Mouse (Mus musculus): ENCODE results near the gene Rsph1. TPM values are rescaled to one million over a fixed set of nuclear protein-coding genes. Genes with fewer than 3 reads are reported as not detected.
A peak's percentile ranks its signal among the peaks of the same experiment; 100 is the strongest.

Gene Rsph1
- 6.9 and 8.2 TPM in 2 replicates for polyA plus RNA-seq (2016; fragmentation: Nextera tagmentation; extraction: Ambion mirVana)

DNA sequence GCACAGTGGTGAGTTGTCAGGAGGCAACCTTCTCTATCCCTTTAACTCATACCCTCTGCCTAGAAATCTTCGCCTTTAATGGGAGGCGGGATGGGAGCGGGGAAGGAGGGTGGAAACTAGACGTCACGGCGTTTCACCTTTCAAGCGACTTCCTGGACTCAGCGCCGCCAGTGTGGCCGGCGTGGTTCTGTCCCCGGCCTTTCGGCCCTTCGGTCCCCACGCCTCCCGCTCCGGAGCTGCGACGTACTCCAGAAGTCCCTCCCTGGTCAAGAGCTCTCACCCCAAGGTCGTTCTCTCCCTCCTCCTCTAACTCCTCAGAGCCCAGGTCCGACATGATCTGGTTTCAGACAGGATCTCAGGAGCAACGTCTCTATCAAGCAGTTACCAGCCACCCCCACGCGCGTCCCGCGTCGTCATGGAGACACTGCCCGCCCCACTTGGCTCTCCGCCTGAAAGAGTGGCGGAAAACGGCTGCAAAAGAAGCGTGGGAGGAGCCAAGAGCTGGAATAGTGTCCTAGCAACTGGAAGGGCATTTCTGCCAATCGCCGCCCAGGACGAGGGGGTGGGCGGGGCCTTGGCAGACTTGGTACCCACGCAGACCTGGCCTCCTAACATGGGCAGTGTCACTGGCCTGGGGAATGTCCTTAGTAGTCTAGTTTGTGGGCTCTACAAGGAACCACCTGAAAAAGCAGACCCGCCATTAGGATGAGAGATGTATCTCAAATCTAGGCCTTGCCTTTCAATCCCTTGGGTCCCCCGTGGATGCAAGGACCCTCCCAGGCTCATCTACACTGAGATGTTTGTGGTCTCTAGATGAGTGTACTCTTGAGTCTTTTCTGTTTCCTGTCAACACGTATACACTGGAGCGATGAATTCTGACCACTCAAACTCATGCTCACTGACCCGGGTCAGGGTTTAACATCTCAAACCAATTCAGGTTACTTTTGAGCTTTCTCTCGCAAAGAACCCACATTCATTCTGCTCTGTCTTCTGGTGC, at the start of gene Rsph1:
Gene Rsph1, minus strand, starts transcription at position 462 of the 997 bp plus-strand sequence.
- 0 out of 2 replicates have a peak within 1 kb of the TSS, but pooled peaks have one; percentile 0 for H3K27ac ChIP-seq
- no peaks in the 10 kb centered on the region for H3K27me3 ChIP-seq
- peak within 1 kb of the TSS; percentile 41 for H3K9ac ChIP-seq
- peaks cover 3% of the 10 kb centered on the region; the same call in 1 of the 2 replicates for H3K4me1 ChIP-seq
- H3K36me3 ChIP-seq, result no peaks in the 10 kb centered on the region
- WGBS, result 9% methylated on average over 44 of the region's 44 CpGs
- H3K9me3 ChIP-seq (replicated peaks), result no peaks in the 10 kb centered on the region
- ATAC-seq (ENCODE audit: low FRiP score), result peak; percentile 91
- peak within 1 kb of the TSS; percentile 72 for H3K4me2 ChIP-seq (replicated peaks)
- H3K4me3 ChIP-seq, result peak within 1 kb of the TSS; percentile 42

DNA sequence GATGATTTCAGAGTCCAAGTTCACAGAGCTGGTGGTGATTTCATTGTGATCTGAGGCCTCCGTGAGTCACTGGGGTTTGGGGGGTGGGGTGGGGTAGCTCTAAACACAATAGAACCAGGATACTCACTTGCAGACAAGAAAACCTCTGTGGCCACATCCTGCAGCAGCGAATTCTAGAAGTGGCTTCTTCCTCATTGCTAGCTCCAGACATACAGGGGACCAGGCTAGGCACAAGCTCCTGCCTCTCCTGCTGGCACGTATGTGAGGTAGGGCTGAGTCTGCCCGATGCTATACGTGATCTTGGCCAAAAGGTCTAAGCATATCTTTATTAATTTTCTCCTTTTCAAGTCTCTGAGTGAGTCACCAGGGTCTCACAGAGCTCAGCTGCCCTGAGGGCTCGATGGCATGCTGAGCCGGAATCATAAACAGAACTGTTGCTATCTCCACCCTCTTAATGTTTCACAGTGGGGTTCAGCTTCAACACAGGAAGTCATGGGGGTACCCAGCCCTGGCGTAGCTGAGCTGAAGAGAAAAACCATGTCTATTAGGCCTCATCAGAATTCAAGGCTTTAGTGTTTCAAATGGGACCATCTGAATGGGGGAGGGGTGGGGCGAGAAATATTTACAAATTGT, 49.2 kb upstream of the Rsph1 start:
- Histone ChIP-seq H3K4me3 (no peak overlapping the region), H3K36me3 (0 out of 2 replicates have a peak, but pooled peaks cover 10% of the 10 kb centered on the region), H3K4me1 (peaks cover 12% of the 10 kb centered on the region), H3K27me3 (no peaks in the 10 kb centered on the region), H3K27ac (peak overlapping the region; percentile 52; the same call in 1 of the 2 replicates), H3K9ac (no peak overlapping the region), H3K9me3 (replicated peaks) (no peaks in the 10 kb centered on the region), H3K4me2 (replicated peaks) (no peak overlapping the region)
- 47% methylated on average over 9 of the region's 9 CpGs for WGBS
- ATAC-seq (ENCODE audit: low FRiP score), result peak; percentile 39; the same call in 1 of the 2 replicates

DNA sequence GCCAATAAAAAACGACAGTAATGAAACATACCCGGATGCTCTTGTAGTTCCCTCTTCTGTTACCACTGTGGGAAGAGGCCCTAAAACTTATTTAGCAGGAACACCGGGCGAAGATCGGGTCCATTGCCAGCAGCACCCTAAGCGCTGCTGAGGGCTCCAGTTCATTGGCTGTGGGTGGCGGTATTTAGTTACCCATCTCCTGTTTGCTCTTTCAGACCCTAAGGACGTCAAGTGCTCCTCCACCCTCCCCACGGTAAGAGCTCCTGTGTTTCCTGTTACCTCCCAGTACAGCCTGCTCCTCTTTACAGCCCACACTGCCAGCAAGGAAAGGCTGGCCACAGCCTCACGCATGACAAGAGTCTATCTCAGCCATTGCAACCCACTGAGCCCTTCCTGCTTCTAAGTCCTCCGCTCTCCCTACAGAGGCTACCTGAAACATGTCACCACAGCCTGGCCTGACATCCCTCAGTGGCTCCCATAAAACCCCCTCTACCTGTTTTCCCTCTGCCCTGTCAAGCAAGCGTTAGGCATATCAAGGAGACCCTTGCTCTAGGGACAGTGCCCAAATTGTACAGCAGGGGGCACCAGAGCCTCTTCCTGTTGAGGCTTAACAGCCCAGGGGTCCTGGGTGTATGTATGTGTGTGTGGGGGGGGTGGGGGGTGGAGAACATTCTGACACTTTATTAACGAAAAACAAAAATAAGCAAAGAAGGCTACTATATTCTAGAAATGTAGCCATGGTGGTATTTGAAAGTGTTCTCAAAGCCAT, 48.5 kb upstream of the Rsph1 start:
- Histone ChIP-seq H3K4me1 (peaks cover 12% of the 10 kb centered on the region), H3K4me3 (no peak overlapping the region), H3K9me3 (replicated peaks) (no peaks in the 10 kb centered on the region), H3K4me2 (replicated peaks) (no peak overlapping the region), H3K9ac (no peak overlapping the region), H3K27ac (no peak overlapping the region; the same call in 1 of the 2 replicates), H3K36me3 (0 out of 2 replicates have a peak, but pooled peaks cover 10% of the 10 kb centered on the region), H3K27me3 (no peaks in the 10 kb centered on the region)
- WGBS, result 71% methylated on average over 13 of the region's 13 CpGs
- no peak for ATAC-seq (ENCODE audit: low FRiP score)

- Histone ChIP-seq H3K4me1 (peaks cover 12% of the 10 kb centered on the region), H3K9me3 (replicated peaks) (no peaks in the 10 kb centered on the region), H3K27ac (no peak overlapping the region), H3K27me3 (no peaks in the 10 kb centered on the region), H3K4me3 (no peak overlapping the region), H3K36me3 (0 out of 2 replicates have a peak, but pooled peaks cover 10% of the 10 kb centered on the region), H3K4me2 (replicated peaks) (no peak overlapping the region), H3K9ac (no peak overlapping the region)
- 96% methylated on average over 8 of the region's 8 CpGs for WGBS
- ATAC-seq (ENCODE audit: low FRiP score), result no peak
Measured at GRCm38 (mm10) chr17:31324227-31324626, 47.0 kb upstream of the Rsph1 start.

DNA sequence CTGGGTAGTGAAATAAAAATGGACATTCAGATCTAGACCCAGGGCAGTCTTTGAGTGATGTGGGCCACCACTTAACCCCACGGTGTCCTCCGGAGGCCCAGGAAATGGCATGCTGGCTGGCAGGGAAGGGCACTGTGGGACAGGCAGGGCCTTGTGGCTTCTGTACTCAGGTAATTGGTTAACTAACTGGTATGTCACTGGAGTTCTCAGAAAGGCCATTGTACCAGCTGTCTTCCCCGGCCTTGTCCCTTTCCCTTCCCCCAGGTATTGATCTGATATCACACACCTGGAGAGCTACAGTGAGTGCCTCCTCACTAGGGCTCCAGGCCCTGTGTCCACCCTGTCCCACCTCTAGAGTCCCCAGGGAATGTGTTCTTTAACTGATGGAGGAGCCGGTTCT, 46.2 kb upstream of the Rsph1 start:
- ATAC-seq (ENCODE audit: low FRiP score), result no peak
- Histone ChIP-seq H3K27ac (no peak overlapping the region), H3K4me1 (peaks cover 12% of the 10 kb centered on the region), H3K4me3 (no peak overlapping the region), H3K9me3 (replicated peaks) (no peaks in the 10 kb centered on the region), H3K9ac (no peak overlapping the region), H3K4me2 (replicated peaks) (no peak overlapping the region), H3K27me3 (no peaks in the 10 kb centered on the region), H3K36me3 (0 out of 2 replicates have a peak, but pooled peaks cover 10% of the 10 kb centered on the region)
- 84% methylated on average over 4 of the region's 4 CpGs for WGBS

GRCm38 (mm10) chr17:31322446-31322845, 45.3 kb upstream of the Rsph1 start:
- ATAC-seq (ENCODE audit: low FRiP score), result no peak
- no peak overlapping the region for H3K9ac ChIP-seq
- peaks cover 12% of the 10 kb centered on the region for H3K4me1 ChIP-seq
- 89% methylated on average over 4 of the region's 4 CpGs for WGBS
- H3K4me3 ChIP-seq, result no peak overlapping the region
- 0 out of 2 replicates have a peak, but pooled peaks cover 10% of the 10 kb centered on the region for H3K36me3 ChIP-seq
- no peaks in the 10 kb centered on the region for H3K9me3 ChIP-seq (replicated peaks)
- H3K27me3 ChIP-seq, result 0 out of 2 replicates have a peak, but pooled peaks cover under 1% of the 10 kb centered on the region
- no peak overlapping the region for H3K27ac ChIP-seq
- no peak overlapping the region for H3K4me2 ChIP-seq (replicated peaks)

DNA sequence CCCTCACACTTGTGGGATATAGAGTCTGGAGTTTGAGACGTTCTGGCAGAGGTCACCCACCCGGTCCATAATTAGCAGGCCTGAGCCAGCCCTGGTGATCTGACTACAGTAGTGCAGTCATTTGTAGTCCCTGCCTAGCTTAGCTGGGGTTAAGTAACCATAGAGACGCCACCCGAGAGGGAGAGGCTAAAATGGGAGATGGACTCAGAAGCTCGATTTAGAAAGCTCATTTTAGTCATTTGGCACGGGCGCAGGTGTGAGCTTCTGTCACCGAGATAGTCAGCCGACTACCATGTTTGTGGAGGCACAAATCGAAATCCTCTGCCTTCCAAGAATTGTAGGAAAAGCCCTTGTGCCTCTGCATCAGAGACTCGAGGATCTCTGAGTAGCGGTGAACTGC, 44.2 kb upstream of the Rsph1 start:
- 0 out of 2 replicates have a peak, but pooled peaks cover 4% of the 10 kb centered on the region for H3K27me3 ChIP-seq
- no peak overlapping the region for H3K4me3 ChIP-seq
- peaks cover 4% of the 10 kb centered on the region for H3K4me1 ChIP-seq
- H3K9me3 ChIP-seq (replicated peaks), result no peaks in the 10 kb centered on the region
- H3K27ac ChIP-seq, result no peak overlapping the region
- no peak for ATAC-seq (ENCODE audit: low FRiP score)
- 79% methylated on average over 12 of the region's 12 CpGs for WGBS
- 0 out of 2 replicates have a peak, but pooled peaks cover 10% of the 10 kb centered on the region for H3K36me3 ChIP-seq
- H3K4me2 ChIP-seq (replicated peaks), result no peak overlapping the region
- H3K9ac ChIP-seq, result no peak overlapping the region

DNA sequence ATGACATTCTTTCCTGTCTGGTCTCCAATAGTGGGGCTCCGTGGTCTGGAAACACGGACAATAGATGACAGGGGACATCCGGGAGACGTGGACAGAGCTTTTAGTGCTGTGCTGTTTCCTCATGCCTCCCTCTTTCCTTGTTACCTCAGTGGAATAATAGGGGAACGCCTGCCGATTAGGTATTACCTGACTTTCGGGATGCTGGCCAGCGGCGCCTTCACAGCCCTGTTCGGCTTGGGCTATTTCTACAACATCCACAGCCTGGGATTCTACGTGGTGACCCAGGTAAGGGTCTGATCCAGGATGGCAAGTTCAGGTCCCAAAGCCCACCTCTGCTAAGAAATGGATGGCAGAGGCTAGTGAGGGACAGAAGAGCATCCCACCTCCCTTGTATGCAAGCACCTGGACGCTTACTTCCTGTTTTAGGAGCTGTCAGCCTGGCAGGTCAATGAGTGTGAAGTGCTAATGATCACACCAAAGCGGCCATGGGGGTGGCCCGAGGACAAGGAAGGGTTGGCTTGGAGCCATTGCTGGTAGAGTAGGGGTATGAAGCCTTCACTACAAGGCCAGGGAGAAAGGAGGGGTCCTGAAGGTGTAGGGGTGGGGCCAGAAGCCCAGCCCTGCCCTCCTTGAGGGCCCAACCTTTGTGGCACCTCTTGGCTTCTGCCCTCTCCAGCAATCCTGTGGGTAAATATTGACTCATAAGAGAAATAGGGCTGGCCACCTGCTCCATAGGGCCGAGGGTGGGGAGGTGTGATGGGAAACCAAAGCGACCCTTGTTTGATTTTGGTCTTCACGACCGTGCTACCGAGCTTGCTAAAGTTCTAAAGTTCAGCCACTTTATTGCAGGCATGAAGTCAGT, 42.0 kb upstream of the Rsph1 start:
- 93% methylated on average over 19 of the region's 19 CpGs for WGBS
- Histone ChIP-seq H3K4me2 (replicated peaks) (no peak overlapping the region), H3K27me3 (0 out of 2 replicates have a peak, but pooled peaks cover 4% of the 10 kb centered on the region), H3K9me3 (replicated peaks) (no peaks in the 10 kb centered on the region), H3K36me3 (0 out of 2 replicates have a peak, but pooled peaks cover 10% of the 10 kb centered on the region), H3K4me1 (peaks cover 10% of the 10 kb centered on the region), H3K4me3 (no peak overlapping the region), H3K9ac (no peak overlapping the region), H3K27ac (no peak overlapping the region)
- ATAC-seq (ENCODE audit: low FRiP score), result no peak

- Histone ChIP-seq H3K4me1 (peaks cover 19% of the 10 kb centered on the region), H3K36me3 (0 out of 2 replicates have a peak, but pooled peaks cover 6% of the 10 kb centered on the region), H3K27ac (no peak overlapping the region), H3K9me3 (replicated peaks) (no peaks in the 10 kb centered on the region), H3K9ac (no peak overlapping the region), H3K27me3 (0 out of 2 replicates have a peak, but pooled peaks cover 4% of the 10 kb centered on the region), H3K4me2 (replicated peaks) (no peak overlapping the region), H3K4me3 (no peak overlapping the region)
- 46% methylated on average over 22 of the region's 22 CpGs for WGBS
- no peak for ATAC-seq (ENCODE audit: low FRiP score)
Measured at GRCm38 (mm10) chr17:31317521-31318272, 40.5 kb upstream of the Rsph1 start.

- Histone ChIP-seq H3K27ac (no peak overlapping the region), H3K9ac (no peak overlapping the region), H3K4me1 (peaks cover 24% of the 10 kb centered on the region), H3K9me3 (replicated peaks) (no peaks in the 10 kb centered on the region), H3K4me2 (replicated peaks) (no peak overlapping the region), H3K36me3 (0 out of 2 replicates have a peak, but pooled peaks cover under 1% of the 10 kb centered on the region), H3K4me3 (no peak overlapping the region), H3K27me3 (0 out of 2 replicates have a peak, but pooled peaks cover 4% of the 10 kb centered on the region)
- no peak for ATAC-seq (ENCODE audit: low FRiP score)
- 92% methylated on average over 3 of the region's 3 CpGs for WGBS
Measured at GRCm38 (mm10) chr17:31316998-31317397, 39.8 kb upstream of the Rsph1 start.
